Mouse (Mus musculus): ENCODE measurements around the gene Eif1. TPM values are rescaled to one million over a fixed set of nuclear protein-coding genes. Genes with fewer than 3 reads are reported as not detected.
A peak's percentile ranks its signal among the peaks of the same experiment; 100 is the strongest.
"Not testable (repeated sequence)": the region's sequence is repeated elsewhere in the genome, so short reads cannot be mapped to it uniquely, and the experiment has no call there.

The Eif1 gene
- total and polyA plus RNA-seq, 2 experiments from 2014 or later = 115 to 1,370 TPM

DNA sequence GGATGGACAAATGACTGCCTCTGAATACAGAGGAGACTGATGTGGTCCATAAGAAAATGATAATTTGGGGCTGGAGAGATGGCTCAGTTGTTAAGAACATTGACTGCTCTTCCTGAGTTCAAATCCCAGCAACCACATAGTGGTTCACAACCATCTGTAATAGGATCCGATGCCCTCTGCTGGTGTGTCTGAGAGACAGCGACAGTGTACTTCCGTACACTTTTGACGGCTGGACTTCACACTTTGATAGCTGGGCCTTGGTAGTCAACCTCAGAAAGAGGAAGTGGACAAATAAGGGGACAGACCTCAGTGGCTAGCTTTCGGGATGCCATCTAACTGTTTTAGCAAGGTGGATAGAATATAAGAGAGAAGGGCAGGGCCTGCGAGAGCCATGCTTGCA lies 40.5 kb downstream of the Eif1 start:
- H3K27ac ChIP-seq (ENCODE audit: low read depth, low read length) = no peak overlapping the region
- 84% methylated on average over 6 of the region's 6 CpGs for WGBS
- ATAC-seq (no peak), DNase-seq (no peak)
- H3K27me3 ChIP-seq (ENCODE audit: insufficient read depth, low read length) = no peaks in the 10 kb centered on the region
- H3K9me3 ChIP-seq (ENCODE audit: low read length) = no peaks in the 10 kb centered on the region
- H3K9ac ChIP-seq = no peak overlapping the region
- TF ChIP-seq CTCF (IDR thresholded peaks at IDR 0.05; ENCODE audit: low read depth) = no peak; the same call in 1 of the 2 replicates
- no peaks in the 10 kb centered on the region for H3K4me1 ChIP-seq (ENCODE audit: insufficient read depth)
- H3K4me3 ChIP-seq (ENCODE audit: low read depth, low read length) = no peak overlapping the region
- no peak overlapping the region for H3K4me2 ChIP-seq (ENCODE audit: low read depth)
- no peaks in the 10 kb centered on the region for H3K36me3 ChIP-seq (ENCODE audit: insufficient read depth)

GRCm38 (mm10) chr11:100361059-100361458 lies 41.4 kb downstream of the Eif1 start:
- not testable (repeated sequence) for H3K4me2 ChIP-seq (ENCODE audit: low read depth); H3K9me3 ChIP-seq (ENCODE audit: low read length); H3K36me3 ChIP-seq (ENCODE audit: insufficient read depth); ATAC-seq; H3K4me3 ChIP-seq (ENCODE audit: low read depth, low read length); H3K27ac ChIP-seq (ENCODE audit: low read depth, low read length); H3K9ac ChIP-seq; H3K27me3 ChIP-seq (ENCODE audit: insufficient read depth, low read length); DNase-seq; H3K4me1 ChIP-seq (ENCODE audit: insufficient read depth)
- WGBS = no CpG with 5 or more reads among the region's 13 CpGs

- ATAC-seq (peak; percentile 61), DNase-seq (peak; percentile 85)
- Histone ChIP-seq H3K27ac (ENCODE audit: low read depth, low read length) (no peak overlapping the region), H3K4me3 (ENCODE audit: low read depth, low read length) (no peak overlapping the region), H3K4me1 (ENCODE audit: insufficient read depth) (no peaks in the 10 kb centered on the region), H3K9ac (no peak overlapping the region), H3K27me3 (ENCODE audit: insufficient read depth, low read length) (no peaks in the 10 kb centered on the region), H3K4me2 (ENCODE audit: low read depth) (no peak overlapping the region), H3K36me3 (ENCODE audit: insufficient read depth) (no peaks in the 10 kb centered on the region), H3K9me3 (ENCODE audit: low read length) (no peaks in the 10 kb centered on the region)
- whole genome bisulfite sequencing = 16% methylated on average over 8 of the region's 8 CpGs
- TF ChIP-seq CTCF (IDR thresholded peaks at IDR 0.05; ENCODE audit: low read depth) = peak; percentile 94
These were observed 42.7 kb downstream of the Eif1 start for GRCm38 (mm10) chr11:100362209-100362978.

- no peaks in the 10 kb centered on the region for H3K36me3 ChIP-seq (ENCODE audit: insufficient read depth)
- WGBS = 20% methylated on average over 12 of the region's 12 CpGs
- no peaks in the 10 kb centered on the region for H3K27me3 ChIP-seq (ENCODE audit: insufficient read depth, low read length)
- no peak overlapping the region for H3K27ac ChIP-seq (ENCODE audit: low read depth, low read length)
- H3K4me3 ChIP-seq (ENCODE audit: low read depth, low read length) = no peak overlapping the region
- H3K9ac ChIP-seq = no peak overlapping the region
- H3K4me1 ChIP-seq (ENCODE audit: insufficient read depth) = no peaks in the 10 kb centered on the region
- TF ChIP-seq CTCF (IDR thresholded peaks at IDR 0.05; ENCODE audit: low read depth) = peak; percentile 80
- DNase-seq (peak; percentile 62), ATAC-seq (peak; percentile 57; the same call in 1 of the 2 replicates)
- H3K4me2 ChIP-seq (ENCODE audit: low read depth) = no peak overlapping the region
- no peaks in the 10 kb centered on the region for H3K9me3 ChIP-seq (ENCODE audit: low read length)
These were observed 43.4 kb downstream of the Eif1 start for GRCm38 (mm10) chr11:100362979-100363562.

DNA sequence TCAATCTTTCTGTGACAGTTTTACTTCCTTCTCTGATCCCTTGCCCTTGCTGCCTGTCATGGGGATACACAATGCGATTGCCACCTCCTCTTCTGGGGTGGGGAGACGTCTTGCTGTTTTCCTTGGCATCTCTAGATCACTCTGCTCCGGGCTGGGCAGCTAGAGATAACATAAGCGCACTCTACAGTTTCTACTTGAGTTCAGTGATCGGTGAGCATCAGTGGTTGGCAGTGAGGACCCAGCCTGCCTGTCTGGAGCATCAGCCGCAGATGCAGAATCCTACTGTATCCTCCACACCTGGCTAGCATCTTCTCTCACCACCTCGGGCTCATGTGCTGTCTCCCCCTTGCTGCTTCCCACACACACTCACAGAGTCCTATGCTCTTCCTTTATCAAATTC lies 49.5 kb downstream of the Eif1 start:
- no peak overlapping the region for H3K4me2 ChIP-seq (ENCODE audit: low read depth)
- H3K9me3 ChIP-seq (ENCODE audit: low read length) = no peaks in the 10 kb centered on the region
- 83% methylated on average over 7 of the region's 7 CpGs for WGBS
- ATAC-seq (no peak), DNase-seq (no peak)
- H3K4me3 ChIP-seq (ENCODE audit: low read depth, low read length) = no peak overlapping the region
- H3K27ac ChIP-seq (ENCODE audit: low read depth, low read length) = no peak overlapping the region
- peaks cover 28% of the 10 kb centered on the region for H3K36me3 ChIP-seq (ENCODE audit: insufficient read depth)
- H3K9ac ChIP-seq = no peak overlapping the region
- no peaks in the 10 kb centered on the region for H3K27me3 ChIP-seq (ENCODE audit: insufficient read depth, low read length)
- H3K4me1 ChIP-seq (ENCODE audit: insufficient read depth) = no peaks in the 10 kb centered on the region
- no peak for TF ChIP-seq CTCF (IDR thresholded peaks at IDR 0.05; ENCODE audit: low read depth)

DNA sequence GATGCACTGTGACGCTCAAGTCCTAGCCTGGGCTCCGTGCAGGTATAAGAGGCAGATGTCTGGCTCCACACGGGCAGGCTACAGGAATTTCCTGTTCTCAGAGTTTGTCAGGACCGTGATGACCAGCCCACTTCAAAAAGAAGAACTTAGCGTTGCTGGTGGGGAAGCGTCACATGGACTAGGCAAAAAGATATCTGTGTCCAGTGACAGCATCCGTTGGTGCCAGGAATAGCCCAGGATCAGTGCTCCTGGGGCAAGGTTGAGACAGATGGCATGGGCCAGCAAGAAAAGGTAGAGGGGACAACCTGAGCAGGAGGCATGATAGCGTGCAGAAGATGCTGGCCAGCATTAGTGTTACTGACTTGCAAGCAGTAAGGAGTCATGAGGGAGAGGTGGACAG lies 50.1 kb downstream of the Eif1 start:
- ATAC-seq = no peak
- Histone ChIP-seq H3K36me3 (ENCODE audit: insufficient read depth) (peaks cover 31% of the 10 kb centered on the region), H3K27me3 (ENCODE audit: insufficient read depth, low read length) (no peaks in the 10 kb centered on the region), H3K4me2 (ENCODE audit: low read depth) (no peak overlapping the region), H3K4me1 (ENCODE audit: insufficient read depth) (no peaks in the 10 kb centered on the region), H3K9me3 (ENCODE audit: low read length) (no peaks in the 10 kb centered on the region), H3K9ac (no peak overlapping the region), H3K27ac (ENCODE audit: low read depth, low read length) (no peak overlapping the region), H3K4me3 (ENCODE audit: low read depth, low read length) (no peak overlapping the region)
- no peak for TF ChIP-seq CTCF (IDR thresholded peaks at IDR 0.05; ENCODE audit: low read depth)
- DNase-seq = no peak
- 84% methylated on average over 8 of the region's 8 CpGs for WGBS

Other genes starting within 250 kb of the Eif1 start
- gene Krt32, start 231.7 kb upstream of the Eif1 start, total RNA-seq (2014; rRNA removed) = not detected in 2 replicates
- not detected in 2 replicates for gene Krt32, start 231.7 kb upstream of the Eif1 start, polyA plus RNA-seq (2015; fragmentation: Nextera tagmentation; extraction: Ambion mirVana)
- gene Krt35, start 223.6 kb upstream of the Eif1 start, total RNA-seq (2014; rRNA removed) = not detected in 2 replicates
- gene Krt35, start 223.6 kb upstream of the Eif1 start, polyA plus RNA-seq (2015; fragmentation: Nextera tagmentation; extraction: Ambion mirVana) = not detected in 2 replicates
- gene Krt36, start 214.3 kb upstream of the Eif1 start, total RNA-seq (2014; rRNA removed) = not detected in 2 replicates
- not detected in 2 replicates for gene Krt36, start 214.3 kb upstream of the Eif1 start, polyA plus RNA-seq (2015; fragmentation: Nextera tagmentation; extraction: Ambion mirVana)
- gene Krt13, start 198.3 kb upstream of the Eif1 start, total RNA-seq (2014; rRNA removed) = not detected in 2 replicates
- 0.31 TPM in 1 of 2 replicates, not detected in the other for gene Krt13, start 198.3 kb upstream of the Eif1 start, polyA plus RNA-seq (2015; fragmentation: Nextera tagmentation; extraction: Ambion mirVana)
- not detected in 2 replicates for gene Krt15, start 184.0 kb upstream of the Eif1 start, total RNA-seq (2014; rRNA removed)
- 0.17 and 0.47 TPM in 2 replicates for gene Krt15, start 184.0 kb upstream of the Eif1 start, polyA plus RNA-seq (2015; fragmentation: Nextera tagmentation; extraction: Ambion mirVana)
- gene Krt19, start 171.2 kb upstream of the Eif1 start, total RNA-seq (2014; rRNA removed) = 5.8 and 6.5 TPM in 2 replicates
- 3.8 and 7.0 TPM in 2 replicates for gene Krt19, start 171.2 kb upstream of the Eif1 start, polyA plus RNA-seq (2015; fragmentation: Nextera tagmentation; extraction: Ambion mirVana)
- not detected in 2 replicates for gene Krt9, start 126.6 kb upstream of the Eif1 start, total RNA-seq (2014; rRNA removed)
- 0.06 TPM in 1 of 2 replicates, not detected in the other for gene Krt9, start 126.6 kb upstream of the Eif1 start, polyA plus RNA-seq (2015; fragmentation: Nextera tagmentation; extraction: Ambion mirVana)
- 0.14 and 0.15 TPM in 2 replicates for gene Krt14, start 112.3 kb upstream of the Eif1 start, total RNA-seq (2014; rRNA removed)
- 0.63 and 0.88 TPM in 2 replicates for gene Krt14, start 112.3 kb upstream of the Eif1 start, polyA plus RNA-seq (2015; fragmentation: Nextera tagmentation; extraction: Ambion mirVana)
- not detected in 2 replicates for gene Krt16, start 71.0 kb upstream of the Eif1 start, total RNA-seq (2014; rRNA removed)
- not detected in 2 replicates for gene Krt16, start 71.0 kb upstream of the Eif1 start, polyA plus RNA-seq (2015; fragmentation: Nextera tagmentation; extraction: Ambion mirVana)
- gene Krt17, start 58.9 kb upstream of the Eif1 start, total RNA-seq (2014; rRNA removed) = 0.31 TPM in 1 of 2 replicates, not detected in the other
- gene Krt17, start 58.9 kb upstream of the Eif1 start, polyA plus RNA-seq (2015; fragmentation: Nextera tagmentation; extraction: Ambion mirVana) = 0.47 and 0.51 TPM in 2 replicates
- gene Krt42, start 50.0 kb upstream of the Eif1 start, total RNA-seq (2014; rRNA removed) = not detected in 2 replicates
- gene Krt42, start 50.0 kb upstream of the Eif1 start, polyA plus RNA-seq (2015; fragmentation: Nextera tagmentation; extraction: Ambion mirVana) = not detected in 2 replicates
- not detected in 2 replicates for gene Gast, start 14.5 kb downstream of the Eif1 start, total RNA-seq (2014; rRNA removed)
- gene Gast, start 14.5 kb downstream of the Eif1 start, polyA plus RNA-seq (2015; fragmentation: Nextera tagmentation; extraction: Ambion mirVana) = 0.48 and 0.51 TPM in 2 replicates
- 274 and 518 TPM in 2 replicates for gene Hap1, start 36.2 kb downstream of the Eif1 start, total RNA-seq (2014; rRNA removed)
- 131 and 237 TPM in 2 replicates for gene Hap1, start 36.2 kb downstream of the Eif1 start, polyA plus RNA-seq (2015; fragmentation: Nextera tagmentation; extraction: Ambion mirVana)
- gene Jup, start 77.9 kb downstream of the Eif1 start, total RNA-seq (2014; rRNA removed) = 76.6 and 106 TPM in 2 replicates
- gene Jup, start 77.9 kb downstream of the Eif1 start, polyA plus RNA-seq (2015; fragmentation: Nextera tagmentation; extraction: Ambion mirVana) = 59.4 and 67.0 TPM in 2 replicates
- gene P3h4, start 95.0 kb downstream of the Eif1 start, total RNA-seq (2014; rRNA removed) = 16.8 and 27.1 TPM in 2 replicates
- 17.9 and 19.8 TPM in 2 replicates for gene P3h4, start 95.0 kb downstream of the Eif1 start, polyA plus RNA-seq (2015; fragmentation: Nextera tagmentation; extraction: Ambion mirVana)
- 18.1 and 34.6 TPM in 2 replicates for gene Fkbp10, start 95.8 kb downstream of the Eif1 start, total RNA-seq (2014; rRNA removed)
- 23.3 and 23.4 TPM in 2 replicates for gene Fkbp10, start 95.8 kb downstream of the Eif1 start, polyA plus RNA-seq (2015; fragmentation: Nextera tagmentation; extraction: Ambion mirVana)
- 63.0 and 80.5 TPM in 2 replicates for gene Nt5c3b, start 121.9 kb downstream of the Eif1 start, total RNA-seq (2014; rRNA removed)
- gene Nt5c3b, start 121.9 kb downstream of the Eif1 start, polyA plus RNA-seq (2015; fragmentation: Nextera tagmentation; extraction: Ambion mirVana) = 113 and 118 TPM in 2 replicates
- 0.29 and 0.46 TPM in 2 replicates for gene Klhl10, start 122.0 kb downstream of the Eif1 start, total RNA-seq (2014; rRNA removed)
- 0.53 and 0.65 TPM in 2 replicates for gene Klhl10, start 122.0 kb downstream of the Eif1 start, polyA plus RNA-seq (2015; fragmentation: Nextera tagmentation; extraction: Ambion mirVana)
- gene Klhl11, start 152.9 kb downstream of the Eif1 start, total RNA-seq (2014; rRNA removed) = 60.1 and 73.9 TPM in 2 replicates
- 7.8 and 9.6 TPM in 2 replicates for gene Klhl11, start 152.9 kb downstream of the Eif1 start, polyA plus RNA-seq (2015; fragmentation: Nextera tagmentation; extraction: Ambion mirVana)
- gene Acly, start 208.1 kb downstream of the Eif1 start, total RNA-seq (2014; rRNA removed) = 199 and 203 TPM in 2 replicates
- 89.9 and 109 TPM in 2 replicates for gene Acly, start 208.1 kb downstream of the Eif1 start, polyA plus RNA-seq (2015; fragmentation: Nextera tagmentation; extraction: Ambion mirVana)
- 1.2 and 2.2 TPM in 2 replicates for gene Ttc25, start 225.7 kb downstream of the Eif1 start, total RNA-seq (2014; rRNA removed)
- gene Ttc25, start 225.7 kb downstream of the Eif1 start, polyA plus RNA-seq (2015; fragmentation: Nextera tagmentation; extraction: Ambion mirVana) = 1.1 and 1.8 TPM in 2 replicates

All from forebrain, postnatal 0 days (tissue).